Mouse (Mus musculus) embryonic facial prominence, embryonic 13.5 days (tissue): ENCODE results near the gene Ror1. TPM values are rescaled to one million over a fixed set of nuclear protein-coding genes. Genes with fewer than 3 reads are reported as not detected.

Experiments used
- ATAC-seq: fragments of 200-750 bp; cut with Nextera tagmentation; 2 replicates; pipeline ENCODE4 v1.8.0; 2017; ENCODE audit warnings: low read depth; ENCODE audit not compliant: insufficient number of reproducible peaks, insufficient read depth, low FRiP score, low TSS enrichment
- H3K27ac ChIP-seq: fragments of 300-500 bp; sonication (generic); 2 replicates; pipeline ENCODE4 v1.5.1; 2015; ENCODE audit warnings: moderate library complexity, mild to moderate bottlenecking, inconsistent platforms
- H3K27me3 ChIP-seq: fragments of 300-500 bp; sonication (generic); 2 replicates; pipeline ENCODE4 v1.6.1; 2015; ENCODE audit warnings: mild to moderate bottlenecking, inconsistent platforms
- H3K36me3 ChIP-seq: fragments of 300-500 bp; sonication (generic); 2 replicates; pipeline ENCODE4 v1.6.1; 2015; ENCODE audit warnings: mild to moderate bottlenecking, inconsistent platforms
- H3K4me1 ChIP-seq: fragments of 300-500 bp; sonication (generic); 2 replicates; pipeline ENCODE4 v1.6.1; 2015; ENCODE audit warnings: inconsistent platforms
- H3K4me2 ChIP-seq: fragments of 300-500 bp; sonication (generic); 2 replicates; pipeline ENCODE4 v1.6.1; 2015; ENCODE audit warnings: moderate library complexity, mild to moderate bottlenecking, inconsistent platforms
- H3K4me3 ChIP-seq: fragments of 300-500 bp; sonication (generic); 2 replicates; pipeline ENCODE4 v1.5.1; 2015; ENCODE audit warnings: mild to moderate bottlenecking, inconsistent platforms
- H3K9ac ChIP-seq: fragments of 300-500 bp; sonication (generic); 2 replicates; pipeline ENCODE4 v1.6.1; 2015; ENCODE audit warnings: mild to moderate bottlenecking, inconsistent platforms
- H3K9me3 ChIP-seq: fragments of 300-500 bp; sonication (generic); 2 replicates; pipeline ENCODE4 v1.6.1; 2016; ENCODE audit warnings: inconsistent platforms
- WGBS: fragments of 180-500 bp; shearing (Covaris S2); methylation state at CpG from one replicate; pipeline ENCODE4 v1.1.7; 2015; ENCODE audit warnings: mixed read lengths; 5-methylcytosine and 5-hydroxymethylcytosine counted together
- polyA plus RNA-seq: library from polyadenylated mRNA; unstranded; fragments of >200 nt; fragmentation: Nextera tagmentation; extraction: Ambion mirVana; gene quantifications from 2 replicates; pipeline ENCODE4 v1.2.1, GENCODE M21; 2015

Gene Ror1
- polyA plus RNA-seq, 1 experiment from 2014 or later = 10.7 TPM

DNA sequence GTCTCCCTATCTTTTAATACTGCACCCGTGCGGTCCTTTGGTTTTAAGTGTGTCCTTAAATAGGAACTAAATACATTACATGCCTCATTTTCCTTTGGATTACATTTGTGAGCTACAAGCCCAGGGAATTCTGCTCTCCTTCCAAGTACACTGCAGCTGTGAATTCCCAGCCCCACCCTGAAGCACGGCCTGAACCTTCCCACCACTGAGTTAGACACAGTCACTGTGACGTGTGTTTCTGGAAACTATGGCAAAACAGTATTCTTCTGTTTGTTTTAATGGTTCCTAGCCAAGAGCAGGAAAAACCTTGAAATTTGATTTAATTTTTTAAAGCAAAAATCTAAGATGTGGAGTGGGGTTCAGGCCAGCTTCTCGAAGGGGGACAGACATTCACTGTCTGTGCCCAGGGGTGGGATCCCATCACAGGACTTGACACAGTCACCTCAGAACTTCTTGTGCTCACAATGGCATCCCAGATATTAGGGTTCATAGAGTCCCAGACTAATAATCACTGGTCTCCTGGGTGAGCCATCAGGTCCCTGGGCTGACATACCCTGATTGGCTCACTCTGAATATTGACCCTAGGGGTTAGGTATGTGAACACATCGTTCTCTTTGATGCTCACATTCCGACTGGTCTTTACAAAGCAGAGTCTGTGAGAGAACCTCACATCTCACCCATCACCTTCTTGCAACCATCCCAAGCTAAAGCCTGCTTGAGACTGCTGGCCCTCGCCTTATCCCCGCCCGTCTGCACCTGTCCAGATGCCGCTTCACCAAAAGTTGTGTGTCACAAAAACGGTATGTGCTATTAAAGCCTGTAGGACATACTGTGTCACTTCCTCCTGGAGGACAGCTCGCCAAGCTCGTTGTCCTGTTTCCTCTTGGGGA, 306.2 kb downstream of the Ror1 start:
- no peak overlapping the region for H3K4me3 ChIP-seq
- H3K36me3 ChIP-seq = no peaks in the 10 kb centered on the region
- peaks cover 24% of the 10 kb centered on the region for H3K4me1 ChIP-seq
- H3K27me3 ChIP-seq = no peaks in the 10 kb centered on the region
- H3K9me3 ChIP-seq = no peaks in the 10 kb centered on the region
- no peak overlapping the region for H3K27ac ChIP-seq
- no peak for ATAC-seq
- WGBS = 65% methylated on average over 14 of the region's 14 CpGs
- H3K4me2 ChIP-seq = no peak overlapping the region
- no peak overlapping the region for H3K9ac ChIP-seq

DNA sequence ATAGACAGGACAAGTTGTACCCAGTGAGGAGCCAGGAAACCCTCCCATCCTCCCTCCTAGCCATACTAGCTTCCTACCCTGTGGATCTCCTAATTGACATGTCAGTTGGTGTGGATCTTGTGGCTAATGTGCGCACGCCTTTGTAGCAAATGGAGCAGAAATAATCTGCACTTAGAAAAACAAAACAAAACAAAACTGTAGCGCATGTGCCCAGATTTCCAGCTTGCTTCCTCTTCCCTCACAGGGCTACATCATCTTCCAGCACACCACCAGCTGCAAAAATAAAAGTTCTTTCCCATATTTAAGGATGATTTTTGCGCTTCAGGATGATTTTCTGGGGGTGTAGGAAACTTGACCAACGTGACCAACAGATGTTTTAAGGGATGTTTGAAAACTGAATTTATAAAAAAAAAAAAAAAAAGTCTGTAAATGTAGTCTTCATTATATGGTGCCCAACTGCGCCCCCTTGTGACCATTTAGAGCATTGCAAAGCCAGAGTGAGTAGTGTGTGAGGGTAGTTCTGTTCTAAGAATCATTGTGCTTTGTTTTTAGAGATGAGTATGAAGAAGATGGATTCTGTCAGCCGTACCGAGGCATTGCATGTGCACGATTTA, 311.8 kb downstream of the Ror1 start:
- H3K27ac ChIP-seq = peak overlapping the region; percentile 39; the same call in 1 of the 2 replicates
- peaks cover 10% of the 10 kb centered on the region for H3K4me1 ChIP-seq
- no peaks in the 10 kb centered on the region for H3K9me3 ChIP-seq
- WGBS = 22% methylated on average over 9 of the region's 9 CpGs
- H3K4me2 ChIP-seq = 0 out of 2 replicates have a peak overlapping the region, but pooled peaks have one; percentile 9
- no peak for ATAC-seq
- no peak overlapping the region for H3K4me3 ChIP-seq
- no peaks in the 10 kb centered on the region for H3K27me3 ChIP-seq
- H3K9ac ChIP-seq = no peak overlapping the region
- H3K36me3 ChIP-seq = 0 out of 2 replicates have a peak, but pooled peaks cover 9% of the 10 kb centered on the region

DNA sequence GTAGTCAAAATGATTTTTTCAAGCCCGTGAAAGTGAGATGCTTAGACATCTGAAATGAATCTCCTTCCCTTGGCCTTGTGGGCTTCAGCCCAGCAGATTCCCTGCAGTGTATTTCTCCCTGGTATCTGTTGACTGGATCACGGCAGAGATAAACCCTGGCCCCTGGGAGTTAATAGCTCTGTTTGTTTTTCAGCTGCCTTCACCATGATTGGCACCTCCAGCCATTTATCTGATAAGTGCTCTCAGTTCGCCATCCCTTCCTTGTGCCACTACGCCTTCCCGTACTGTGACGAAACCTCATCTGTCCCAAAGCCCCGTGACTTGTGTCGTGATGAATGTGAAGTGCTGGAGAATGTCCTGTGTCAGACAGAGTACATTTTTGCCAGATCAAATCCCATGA, 313.9 kb downstream of the Ror1 start:
- Histone ChIP-seq H3K4me2 (no peak overlapping the region), H3K27me3 (no peaks in the 10 kb centered on the region)

DNA sequence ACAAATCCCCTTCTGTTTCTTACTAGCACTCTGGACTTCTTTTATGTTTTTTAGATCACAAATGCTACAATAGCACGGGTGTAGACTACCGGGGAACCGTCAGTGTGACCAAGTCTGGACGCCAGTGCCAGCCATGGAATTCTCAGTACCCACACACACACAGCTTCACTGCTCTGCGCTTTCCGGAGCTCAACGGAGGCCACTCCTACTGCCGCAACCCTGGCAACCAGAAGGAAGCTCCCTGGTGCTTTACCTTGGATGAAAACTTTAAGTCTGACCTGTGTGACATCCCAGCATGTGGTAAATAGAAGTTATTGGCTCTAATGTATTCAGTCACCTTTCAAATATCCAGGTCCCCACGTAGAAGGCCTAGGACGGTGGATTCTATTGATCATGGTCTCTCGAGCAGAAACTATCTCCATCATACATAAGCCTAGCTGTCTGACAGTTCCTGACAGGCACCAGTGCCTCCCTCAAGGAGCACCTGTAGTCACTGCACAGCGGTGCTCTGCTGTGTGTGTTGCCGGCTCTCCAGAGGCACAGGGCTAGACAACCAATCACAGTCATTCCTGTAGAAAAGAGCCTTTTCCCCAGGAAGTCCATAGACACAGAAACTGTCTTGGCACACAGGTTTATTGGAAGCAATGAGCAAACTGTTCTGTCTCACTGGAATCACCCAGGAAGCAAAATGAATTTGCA, 316.4 kb downstream of the Ror1 start:
- WGBS = 63% methylated on average over 13 of the region's 13 CpGs
- ATAC-seq = no peak

More for the DNA sequence above, 313.9 kb downstream of the Ror1 start:
- ATAC-seq = no peak
- WGBS = 51% methylated on average over 8 of the region's 8 CpGs
- H3K36me3 ChIP-seq = peaks cover 12% of the 10 kb centered on the region; the same call in 1 of the 2 replicates
- H3K9me3 ChIP-seq = no peaks in the 10 kb centered on the region
- peaks cover 10% of the 10 kb centered on the region for H3K4me1 ChIP-seq
- H3K27ac ChIP-seq = no peak overlapping the region
- no peak overlapping the region for H3K9ac ChIP-seq
- no peak overlapping the region for H3K4me3 ChIP-seq

DNA sequence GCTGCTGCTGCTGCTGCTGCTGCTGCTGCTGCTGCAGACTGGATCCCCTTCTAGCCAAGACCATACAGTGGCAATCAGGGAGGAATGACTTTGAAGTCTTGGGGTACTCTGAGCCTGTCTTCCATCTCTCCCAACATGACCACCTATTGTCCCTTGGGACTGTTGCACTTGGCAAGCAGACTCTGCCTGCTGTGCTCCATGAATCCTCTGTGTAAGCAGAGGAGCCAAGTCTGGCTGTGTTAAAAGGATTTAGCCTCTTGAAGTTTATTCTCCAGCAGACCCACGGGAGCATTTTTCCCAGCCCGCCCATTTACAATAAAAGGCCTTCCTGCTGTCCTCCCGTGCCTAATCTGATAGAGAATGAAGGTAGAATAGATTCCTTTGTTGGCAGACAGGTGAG, 327.2 kb downstream of the Ror1 start:
- 26% methylated on average over 3 of the region's 3 CpGs for WGBS
- Histone ChIP-seq H3K4me1 (peaks cover 8% of the 10 kb centered on the region), H3K4me3 (no peak overlapping the region), H3K27ac (no peak overlapping the region; the same call in 1 of the 2 replicates), H3K9me3 (no peaks in the 10 kb centered on the region), H3K27me3 (peaks cover 3% of the 10 kb centered on the region; the same call in 1 of the 2 replicates), H3K9ac (no peak overlapping the region), H3K4me2 (no peak overlapping the region), H3K36me3 (peaks cover 3% of the 10 kb centered on the region; the same call in 1 of the 2 replicates)
- ATAC-seq = no peak

More for the DNA sequence above, 316.4 kb downstream of the Ror1 start:
- H3K9ac ChIP-seq = no peak overlapping the region
- H3K27me3 ChIP-seq = no peaks in the 10 kb centered on the region
- H3K9me3 ChIP-seq = no peaks in the 10 kb centered on the region
- H3K4me1 ChIP-seq = peaks cover 4% of the 10 kb centered on the region
- H3K4me3 ChIP-seq = no peak overlapping the region
- H3K27ac ChIP-seq = no peak overlapping the region
- H3K4me2 ChIP-seq = no peak overlapping the region
- H3K36me3 ChIP-seq = peaks cover 13% of the 10 kb centered on the region; the same call in 1 of the 2 replicates

DNA sequence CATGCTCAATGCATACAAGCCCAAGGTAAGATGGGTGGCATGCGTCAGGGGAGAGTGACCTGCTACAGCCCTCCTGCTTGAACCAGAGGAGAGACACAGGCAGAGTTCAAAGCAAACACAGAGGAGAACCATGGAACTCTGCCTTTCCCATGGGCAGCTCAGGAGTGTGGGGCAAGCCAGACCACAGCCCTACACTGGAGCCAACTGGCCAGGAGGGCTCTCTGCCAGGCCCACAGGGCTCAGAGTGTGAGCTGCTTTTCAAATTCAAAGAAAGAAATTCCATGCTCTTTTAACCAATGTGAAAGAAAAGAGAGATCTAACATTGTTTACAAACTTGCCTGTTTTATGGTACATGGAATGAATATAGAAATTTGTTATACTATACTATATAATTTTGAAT, 330.5 kb downstream of the Ror1 start:
- Histone ChIP-seq H3K4me3 (no peak overlapping the region), H3K27ac (no peak overlapping the region), H3K36me3 (peaks cover 3% of the 10 kb centered on the region; the same call in 1 of the 2 replicates), H3K4me2 (no peak overlapping the region), H3K9me3 (no peaks in the 10 kb centered on the region), H3K9ac (no peak overlapping the region), H3K4me1 (peaks cover 18% of the 10 kb centered on the region), H3K27me3 (peaks cover 3% of the 10 kb centered on the region; the same call in 1 of the 2 replicates)
- 92% methylated on average over 1 of the region's 1 CpGs for WGBS
- ATAC-seq = no peak

DNA sequence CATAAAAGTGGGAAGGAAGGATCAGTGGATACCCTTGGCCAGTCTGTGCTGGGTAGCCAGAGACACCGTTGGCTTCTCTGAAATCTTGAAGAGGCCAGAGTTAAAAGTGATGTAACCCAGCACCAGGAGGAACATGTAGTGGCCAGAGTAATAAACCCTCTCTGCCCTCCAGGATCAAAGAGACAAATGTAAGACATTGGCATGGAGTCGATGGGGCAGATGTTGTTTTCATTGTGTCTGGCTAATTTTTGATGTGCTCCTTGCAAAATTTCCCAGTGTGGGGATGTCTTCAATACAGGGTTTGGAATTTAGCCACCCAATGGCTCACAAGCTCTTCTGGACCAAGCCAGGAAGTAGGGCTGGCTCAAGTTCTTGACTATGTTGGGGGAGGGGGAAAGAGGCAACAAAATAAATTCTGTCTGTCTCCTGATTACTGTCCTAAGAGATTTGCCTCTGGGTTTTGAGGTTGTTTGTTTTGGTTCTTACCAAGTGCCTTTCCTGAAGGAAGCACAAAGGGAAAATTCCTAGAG, 333.8 kb downstream of the Ror1 start:
- H3K4me3 ChIP-seq = no peak overlapping the region
- ATAC-seq = no peak
- H3K9ac ChIP-seq = no peak overlapping the region
- WGBS = 79% methylated on average over 2 of the region's 2 CpGs
- H3K27ac ChIP-seq = no peak overlapping the region
- peaks cover 14% of the 10 kb centered on the region for H3K4me1 ChIP-seq
- H3K4me2 ChIP-seq = no peak overlapping the region
- no peaks in the 10 kb centered on the region for H3K9me3 ChIP-seq
- H3K27me3 ChIP-seq = peaks cover 3% of the 10 kb centered on the region; the same call in 1 of the 2 replicates
- H3K36me3 ChIP-seq = peaks cover 3% of the 10 kb centered on the region; the same call in 1 of the 2 replicates

DNA sequence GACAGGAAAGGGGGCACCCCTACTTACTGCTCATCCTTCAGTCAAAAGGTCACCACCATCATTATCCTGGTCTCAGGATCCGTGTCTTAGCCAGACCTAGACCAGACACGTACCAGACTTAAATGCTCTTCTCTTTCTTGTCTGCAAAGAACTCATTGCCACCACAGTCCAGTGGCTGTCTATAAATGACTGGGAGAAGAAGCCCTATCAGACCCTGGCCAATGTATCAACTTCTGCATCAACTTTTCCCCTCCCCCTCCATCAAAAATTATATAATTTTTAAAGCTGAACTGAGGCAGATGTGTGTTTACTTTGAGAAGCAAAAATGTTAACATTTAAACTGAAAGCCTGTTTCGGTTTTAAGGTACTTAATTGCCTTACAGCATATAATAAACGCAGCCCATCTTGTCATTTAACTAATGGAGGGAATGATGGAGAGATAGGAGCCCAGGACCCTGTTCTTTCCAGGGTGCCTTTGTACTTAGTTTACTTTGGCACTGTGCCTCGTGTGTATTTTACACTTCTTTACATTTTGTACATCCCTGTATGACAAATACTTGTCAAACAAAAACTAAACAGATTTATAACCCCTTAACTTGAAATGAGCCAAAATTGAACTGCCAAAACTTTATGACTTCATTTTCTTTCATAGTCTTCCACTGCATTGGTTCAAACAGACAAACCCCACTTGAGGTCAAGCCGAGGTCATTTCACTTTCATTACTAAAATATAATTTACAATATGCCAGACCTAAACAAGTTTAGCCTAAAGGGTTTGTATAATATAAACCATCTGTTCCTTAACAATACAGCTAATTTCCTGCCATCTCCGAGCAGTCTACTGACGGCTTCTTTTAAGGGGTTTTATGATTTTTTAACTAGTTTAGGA, 339.9 kb downstream of the Ror1 start:
- WGBS = 37% methylated on average over 8 of the region's 8 CpGs
- H3K4me1 ChIP-seq = peaks cover 14% of the 10 kb centered on the region

DNA sequence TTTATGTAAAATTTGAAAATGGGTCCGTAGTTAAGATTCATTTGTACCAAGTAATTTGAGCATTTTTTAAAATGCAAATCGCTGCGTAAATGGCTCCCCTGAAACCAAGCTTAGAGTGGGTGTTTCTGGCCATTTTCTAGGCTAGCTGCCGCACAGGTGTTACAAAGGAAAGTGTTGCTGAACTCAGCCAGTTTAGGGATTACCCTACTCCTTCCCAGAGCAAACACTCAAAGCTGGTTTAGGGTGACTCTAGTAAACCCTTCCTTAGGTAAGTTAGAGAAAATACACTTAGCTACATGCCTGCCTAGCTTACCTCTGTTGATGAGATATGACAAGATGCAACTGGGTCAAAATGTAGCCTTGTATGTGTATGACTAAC, 340.6 kb downstream of the Ror1 start:
- Histone ChIP-seq H3K36me3 (peaks cover 6% of the 10 kb centered on the region), H3K4me2 (no peak overlapping the region), H3K27ac (no peak overlapping the region), H3K4me3 (no peak overlapping the region), H3K27me3 (no peaks in the 10 kb centered on the region), H3K9me3 (no peaks in the 10 kb centered on the region), H3K9ac (no peak overlapping the region), H3K4me1 (peaks cover 14% of the 10 kb centered on the region)
- ATAC-seq = no peak
- WGBS = 44% methylated on average over 4 of the region's 4 CpGs

More for the DNA sequence above, 339.9 kb downstream of the Ror1 start:
- ATAC-seq = no peak
- Histone ChIP-seq H3K9me3 (no peaks in the 10 kb centered on the region), H3K4me2 (no peak overlapping the region), H3K27me3 (no peaks in the 10 kb centered on the region), H3K36me3 (no peaks in the 10 kb centered on the region), H3K4me3 (no peak overlapping the region), H3K9ac (no peak overlapping the region), H3K27ac (no peak overlapping the region)

DNA sequence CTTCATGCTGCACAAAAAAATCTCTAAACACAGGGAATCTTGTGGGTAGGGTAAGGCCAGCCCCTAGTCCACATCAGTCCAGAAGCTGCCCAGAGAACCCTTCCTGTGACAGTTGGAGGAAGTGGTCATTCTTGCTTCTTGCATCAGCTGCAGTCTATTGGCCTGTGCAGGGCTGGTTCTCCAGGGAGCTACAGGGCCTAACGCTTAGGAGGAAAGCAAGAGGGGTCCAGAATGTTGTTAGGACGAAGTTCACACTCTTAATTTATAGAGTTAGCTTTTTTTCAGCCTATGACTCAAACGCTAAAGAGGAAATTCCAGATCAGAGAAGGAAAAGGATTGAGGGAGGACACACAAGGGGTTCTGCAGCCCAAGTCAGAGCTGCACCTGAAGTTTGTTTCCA, 351.3 kb downstream of the Ror1 start:
- no peaks in the 10 kb centered on the region for H3K27me3 ChIP-seq
- no peak overlapping the region for H3K4me2 ChIP-seq
- H3K27ac ChIP-seq = no peak overlapping the region
- H3K9me3 ChIP-seq = 0 out of 2 replicates have a peak, but pooled peaks cover 3% of the 10 kb centered on the region
- no peaks in the 10 kb centered on the region for H3K4me1 ChIP-seq
- WGBS = 53% methylated on average over 3 of the region's 3 CpGs
- H3K36me3 ChIP-seq = peaks cover 11% of the 10 kb centered on the region
- H3K4me3 ChIP-seq = no peak overlapping the region
- no peak overlapping the region for H3K9ac ChIP-seq
- ATAC-seq = no peak
